Mouse (Mus musculus) kidney, adult 11 months (tissue): ENCODE measurements at regions not wholly inside any gene's neighbourhood (a gene's known extent, or its start where the extent isn't known, plus 50 kb on each side); places are given as distances from the start of the nearest gene placed in this dataset.

Source experiments
- DNase-seq: peaks from one replicate; pipeline ENCODE4 v3.0.0; 2022

DNA sequence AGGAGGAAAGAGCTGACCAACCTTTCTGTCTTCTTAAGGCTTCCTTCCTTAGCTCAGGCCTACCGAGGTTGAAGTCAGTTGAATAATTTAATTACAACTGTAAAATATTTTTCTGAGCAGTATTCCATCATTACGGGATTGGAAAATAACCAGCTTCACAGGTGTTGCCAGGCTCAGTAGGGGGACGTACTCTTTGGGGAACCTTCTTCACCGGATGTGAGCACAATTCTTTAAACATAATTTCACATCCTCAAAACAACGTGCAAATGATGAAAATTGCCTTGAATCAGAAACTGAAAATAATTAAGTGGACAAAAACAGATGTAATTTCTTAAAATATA, 515.9 kb downstream of the Tns3 start:
- no peak for DNase-seq

DNA sequence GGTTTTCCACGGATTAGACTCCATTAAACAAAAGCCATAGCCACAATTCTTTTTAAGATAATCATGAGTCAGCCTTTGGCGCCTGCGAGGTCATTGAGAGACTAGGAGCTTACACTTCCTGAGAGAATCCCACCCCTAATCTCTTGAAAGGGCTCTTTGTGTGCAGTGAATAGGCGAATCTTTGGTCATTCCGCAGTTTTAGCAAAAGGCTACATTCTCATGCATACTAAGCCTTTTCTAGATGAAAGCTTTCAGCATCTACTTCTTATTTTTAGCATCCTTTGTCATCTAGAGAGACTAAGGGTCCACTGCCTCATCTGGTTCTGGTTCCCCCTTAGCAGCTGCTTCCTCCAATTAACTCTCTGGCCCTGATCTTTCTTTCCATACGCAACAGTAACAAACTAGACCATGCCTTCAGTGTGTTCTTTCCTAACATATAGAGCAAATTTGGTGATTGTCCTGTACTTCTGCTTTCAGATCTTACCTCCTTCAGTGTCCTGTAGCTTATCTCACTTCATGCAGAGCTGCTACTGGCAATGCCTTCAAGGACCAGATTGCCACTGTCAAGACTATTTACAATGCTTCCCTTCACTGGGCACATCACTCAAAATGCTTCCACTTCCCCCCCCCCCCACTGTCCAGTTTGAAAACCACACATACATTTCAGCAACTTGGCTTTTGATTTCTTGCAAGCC, 516.4 kb downstream of the Tns3 start:
- no peak for DNase-seq

DNA sequence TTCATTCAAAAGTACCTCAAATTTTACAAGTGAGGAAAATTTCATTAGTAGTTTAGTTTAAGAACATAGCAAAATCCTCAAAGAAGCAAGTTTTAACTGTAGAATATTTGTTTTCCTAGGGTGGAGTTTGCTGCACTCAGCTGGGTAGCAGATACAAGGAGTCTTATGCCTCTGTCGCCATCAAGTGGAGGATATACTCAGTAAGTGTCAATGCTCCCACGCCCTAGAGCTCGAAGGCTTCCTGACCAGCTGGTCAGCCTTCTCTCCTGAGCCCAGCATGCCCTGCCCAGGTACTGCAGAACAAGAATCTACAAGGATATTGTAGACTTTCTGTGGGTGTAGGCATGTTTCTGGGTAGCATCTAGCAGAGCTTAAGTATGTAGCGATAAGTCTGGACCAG, 527.0 kb downstream of the Tns3 start:
- DNase-seq: peak; percentile 2

DNA sequence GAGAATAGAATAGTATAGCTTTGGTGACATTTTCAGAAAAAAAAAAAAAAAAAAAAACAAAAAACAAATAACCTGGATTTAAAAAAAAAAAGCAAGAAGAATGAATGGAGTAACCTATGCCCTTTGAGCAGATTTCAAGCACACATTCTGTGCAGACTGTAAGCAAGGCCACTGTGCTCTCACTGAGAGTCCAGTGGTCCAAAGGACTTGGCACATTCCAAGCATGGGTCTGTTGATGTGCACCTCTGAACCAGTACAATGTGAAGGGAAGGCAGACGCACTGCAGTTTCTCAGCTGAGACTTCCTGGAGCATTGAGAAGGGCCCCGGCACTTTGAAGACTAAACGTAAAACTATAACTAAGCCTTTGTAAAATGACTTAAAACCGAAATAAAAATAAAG, 527.7 kb downstream of the Tns3 start:
- peak; percentile 19 for DNase-seq

DNA sequence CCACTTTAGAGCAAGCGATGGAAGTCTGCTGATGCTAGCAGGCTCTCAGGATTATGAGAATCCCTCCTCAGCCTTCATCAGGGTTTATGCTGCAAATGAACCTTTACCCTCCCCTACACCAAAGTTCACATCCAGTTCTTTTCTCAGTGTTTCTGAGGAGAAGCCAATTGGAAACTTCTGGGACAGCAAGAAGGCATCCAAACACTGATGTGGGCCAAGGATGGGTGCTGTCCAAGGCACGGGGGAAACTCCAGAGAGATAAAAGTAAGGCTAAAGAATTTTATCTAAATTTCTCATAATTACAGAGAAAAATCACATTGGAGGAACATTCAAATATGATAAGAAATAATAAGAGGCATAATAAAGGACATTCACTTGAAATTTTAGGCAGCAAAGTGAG, 555.0 kb downstream of the Tns3 start:
- no peak for DNase-seq

DNA sequence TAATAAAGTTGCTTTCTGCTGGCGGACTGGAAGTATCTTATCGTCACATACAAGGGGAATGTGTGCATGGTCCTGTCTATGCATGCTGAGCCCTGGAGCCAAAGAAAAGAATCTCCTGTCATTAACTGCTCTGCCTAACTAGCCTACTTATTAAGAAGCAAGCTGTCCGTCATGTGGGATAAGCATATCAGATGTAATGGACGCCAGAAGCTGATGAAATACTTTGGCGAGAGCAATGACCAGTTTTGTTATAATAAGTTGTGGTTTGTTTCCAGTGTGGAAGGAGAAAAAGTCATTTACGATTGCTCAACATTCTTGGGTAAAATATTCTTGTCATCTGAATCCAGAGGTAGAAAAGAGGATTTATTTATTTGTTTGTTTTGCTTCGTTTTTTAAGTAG, 563.2 kb downstream of the Tns3 start:
- DNase-seq: no peak

DNA sequence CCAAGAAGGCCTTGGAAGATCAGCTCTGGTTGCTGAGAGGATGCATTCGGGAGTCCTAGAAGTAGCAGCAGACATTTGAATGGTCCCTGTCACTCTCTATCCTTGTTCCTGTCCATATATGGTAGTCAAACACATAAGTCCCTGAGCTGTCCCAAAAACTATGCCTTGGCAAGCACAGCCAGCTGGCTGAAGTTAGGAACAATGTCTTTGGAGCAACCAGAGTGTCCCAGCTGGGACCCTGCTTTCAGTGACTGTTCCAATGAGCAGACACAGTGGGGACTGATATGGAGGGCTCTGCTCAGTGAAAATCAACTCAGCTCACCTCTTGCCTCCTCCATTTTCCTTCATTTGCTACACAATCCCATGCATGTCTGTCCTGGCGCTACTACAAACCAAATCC, 580.0 kb downstream of the Tns3 start:
- DNase-seq: no peak

DNA sequence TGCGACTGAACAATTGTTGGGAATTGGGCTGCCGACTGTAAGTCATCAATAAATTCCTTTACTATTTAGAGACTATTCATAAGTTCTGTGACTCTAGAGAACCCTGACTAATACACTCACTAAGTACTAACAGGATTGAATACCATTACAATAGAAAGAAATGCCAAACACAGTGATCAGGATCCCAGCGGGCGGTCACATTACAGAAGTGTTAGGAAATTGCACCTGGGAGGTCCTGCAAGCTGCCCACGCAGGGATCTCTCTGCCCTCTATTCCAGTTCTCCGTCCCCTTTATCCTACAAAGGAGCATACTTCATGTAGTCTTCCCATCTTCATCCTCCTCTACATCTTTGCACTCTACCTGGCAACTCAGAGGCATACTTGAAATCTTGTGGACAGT, 581.5 kb downstream of the Tns3 start:
- no peak for DNase-seq

DNA sequence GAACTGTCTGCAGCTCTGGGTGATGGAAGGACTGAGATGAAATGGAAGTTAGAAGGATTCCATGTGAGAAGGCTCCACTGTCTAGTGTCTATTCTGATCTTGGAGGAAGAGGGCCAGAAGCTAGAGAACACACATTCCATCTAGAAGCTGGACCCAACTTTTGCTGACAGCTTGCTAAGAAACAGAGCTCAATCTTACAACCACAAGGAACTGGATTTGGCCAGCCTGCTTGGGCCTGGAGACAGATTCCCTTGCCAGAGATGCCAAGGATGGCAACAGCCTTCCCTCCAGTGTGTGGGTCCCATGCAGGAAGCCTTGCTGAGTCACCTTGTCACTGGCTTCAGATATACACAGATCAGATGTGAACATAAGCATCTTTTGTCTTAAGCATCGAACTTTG, 591.0 kb downstream of the Tns3 start:
- no peak for DNase-seq

DNA sequence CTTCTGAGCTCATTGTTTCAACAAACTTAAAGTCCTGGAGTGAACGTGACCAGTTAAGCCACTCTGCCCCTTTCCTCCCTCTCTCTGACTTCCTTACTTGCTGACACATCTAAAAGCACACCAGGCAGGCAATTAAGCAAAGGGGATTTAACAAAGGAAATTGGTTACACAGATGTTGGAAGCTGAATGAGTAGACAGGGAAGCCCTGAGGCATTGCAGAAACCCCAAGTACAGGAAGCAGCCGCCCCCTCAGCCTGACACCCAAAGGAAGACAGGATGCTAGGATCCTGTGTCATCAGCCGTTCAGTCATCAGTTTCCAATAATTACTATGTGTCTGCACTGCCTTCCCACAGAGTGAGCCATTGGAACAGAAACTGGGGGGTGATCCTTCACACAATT, 595.5 kb downstream of the Tns3 start:
- no peak for DNase-seq

DNA sequence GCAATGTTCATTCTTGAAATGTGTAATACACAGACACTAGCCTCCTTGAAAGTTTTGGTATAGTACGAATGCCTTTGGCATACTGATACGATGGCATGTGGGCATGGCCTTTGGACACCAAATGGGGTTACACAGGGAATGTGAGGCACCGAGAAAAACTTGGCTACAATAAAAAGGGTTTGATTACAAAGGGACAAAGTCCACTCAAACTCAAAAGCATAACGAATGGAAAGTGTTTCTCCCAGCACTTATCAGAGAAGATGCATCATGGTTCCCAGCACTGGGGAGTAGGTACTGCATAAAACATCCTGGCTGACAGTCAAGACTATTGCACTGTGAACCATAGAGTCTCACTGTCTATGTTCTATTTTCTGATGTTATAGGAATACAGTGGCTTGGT, 597.0 kb downstream of the Tns3 start:
- DNase-seq: no peak

DNA sequence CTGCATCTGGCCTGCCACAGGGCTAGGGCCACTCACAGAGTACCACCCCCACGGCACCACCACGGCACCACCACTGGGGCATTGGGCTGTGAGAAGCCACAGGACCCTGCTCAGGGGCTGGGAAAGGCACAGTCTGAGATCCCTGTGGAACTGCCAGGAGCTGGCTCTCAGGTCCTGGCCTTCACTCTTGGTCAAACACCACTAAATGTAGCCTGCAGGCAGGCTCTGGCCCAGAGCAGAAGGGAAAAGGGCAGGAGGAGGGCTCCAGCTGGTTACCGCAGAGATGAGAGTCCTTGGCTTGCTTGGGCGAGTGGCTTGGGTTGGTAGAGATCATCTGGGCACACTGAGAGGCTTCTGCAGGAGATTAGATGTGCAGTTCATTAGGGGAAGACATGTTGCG, 598.5 kb downstream of the Tns3 start:
- no peak for DNase-seq

DNA sequence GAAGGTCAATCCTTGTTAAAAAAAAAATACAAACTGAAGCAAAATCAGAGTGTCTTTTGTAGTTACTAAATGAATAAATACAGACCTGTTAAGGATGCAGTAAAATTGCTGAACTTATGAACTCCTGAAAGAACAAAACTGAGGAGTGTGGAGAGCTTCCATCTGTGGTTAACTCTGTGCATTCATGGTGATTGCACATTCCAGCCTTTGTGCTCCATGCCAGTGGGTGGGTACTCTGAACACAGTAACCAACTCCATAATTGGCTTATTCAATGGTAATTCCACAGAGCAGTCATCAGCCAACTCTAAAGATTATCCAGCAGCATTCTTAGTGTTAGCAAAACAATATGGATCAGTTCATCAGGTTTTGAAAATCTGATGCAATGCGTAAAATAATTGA, 599.2 kb downstream of the Tns3 start:
- no peak for DNase-seq

DNA sequence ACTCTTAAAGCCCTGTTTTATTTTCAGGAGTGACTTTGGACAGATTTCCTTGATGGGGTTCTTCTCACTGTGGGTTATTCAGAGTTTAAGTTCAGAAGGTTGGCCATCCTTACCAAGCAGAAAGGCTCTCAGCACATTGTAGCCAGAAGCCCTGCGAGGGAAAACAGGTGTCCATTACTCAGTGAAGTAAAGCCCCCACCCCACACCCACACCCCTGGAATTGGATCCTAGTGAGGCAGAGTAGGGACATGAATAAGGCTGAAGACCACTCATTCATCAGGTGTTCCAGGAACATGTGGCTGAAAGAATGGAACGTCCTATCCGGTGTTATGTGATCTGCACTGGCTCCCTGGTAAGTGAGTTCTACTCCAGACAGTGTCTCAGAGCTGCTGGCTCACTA, 602.3 kb downstream of the Tns3 start:
- DNase-seq: no peak

DNA sequence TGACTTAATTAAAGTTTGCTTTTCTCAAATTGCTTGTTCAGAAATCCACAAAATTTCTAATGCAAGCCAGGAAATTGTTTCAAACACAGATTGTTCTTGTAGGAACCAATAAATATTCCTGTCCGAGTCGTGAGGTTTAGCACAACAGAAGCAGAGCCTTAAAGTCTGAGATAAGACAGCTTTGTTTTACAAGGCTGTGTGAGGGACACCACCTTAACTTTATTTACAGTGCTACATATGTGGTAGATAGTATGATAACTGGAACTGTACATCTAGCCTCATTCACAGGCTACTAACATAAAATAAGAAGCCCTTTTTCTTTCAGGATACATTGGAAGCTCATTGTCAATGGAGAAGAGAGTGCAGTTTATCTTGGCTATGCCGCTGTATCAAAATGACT, 602.8 kb downstream of the Tns3 start:
- no peak for DNase-seq

DNA sequence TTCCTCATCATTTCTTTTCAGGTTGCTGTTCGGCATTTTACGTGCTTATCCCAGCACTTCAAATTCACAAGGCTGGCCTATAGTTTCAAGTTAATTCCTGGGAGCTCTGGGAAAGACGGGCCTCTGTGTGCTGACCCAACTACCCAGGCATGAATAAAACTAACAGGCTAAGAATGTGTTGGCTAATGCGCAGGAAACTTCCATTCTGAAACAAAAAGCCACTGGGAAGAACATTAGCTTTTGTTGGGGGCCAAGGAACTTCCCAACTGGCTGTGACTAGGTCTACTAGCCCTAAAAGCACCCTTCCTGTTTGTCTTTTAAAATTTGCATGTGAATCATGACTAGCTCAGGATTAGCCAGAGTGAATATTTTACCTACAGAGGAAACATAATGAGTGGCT, 612.8 kb downstream of the Tns3 start:
- DNase-seq: no peak

DNA sequence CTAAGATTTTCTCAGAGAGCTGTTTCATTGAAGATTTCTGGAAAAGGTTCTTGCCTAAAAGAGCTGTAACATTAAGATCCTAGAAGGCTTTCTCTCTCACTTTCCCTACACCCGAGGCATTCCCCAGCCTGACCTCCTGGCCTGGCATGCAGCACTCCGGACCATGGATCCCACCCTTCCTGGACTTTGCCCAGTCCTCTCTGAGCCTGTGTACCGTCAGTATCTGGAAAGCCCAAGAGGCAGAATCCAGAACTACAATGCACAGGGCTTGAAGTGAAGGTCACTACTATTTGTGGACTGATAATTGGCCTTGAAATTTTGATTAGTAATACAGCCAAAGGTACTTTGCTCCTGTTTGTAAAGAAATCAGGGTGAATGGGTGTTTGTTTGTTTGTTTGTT, 619.2 kb downstream of the Tns3 start:
- DNase-seq: peak; percentile 9

DNA sequence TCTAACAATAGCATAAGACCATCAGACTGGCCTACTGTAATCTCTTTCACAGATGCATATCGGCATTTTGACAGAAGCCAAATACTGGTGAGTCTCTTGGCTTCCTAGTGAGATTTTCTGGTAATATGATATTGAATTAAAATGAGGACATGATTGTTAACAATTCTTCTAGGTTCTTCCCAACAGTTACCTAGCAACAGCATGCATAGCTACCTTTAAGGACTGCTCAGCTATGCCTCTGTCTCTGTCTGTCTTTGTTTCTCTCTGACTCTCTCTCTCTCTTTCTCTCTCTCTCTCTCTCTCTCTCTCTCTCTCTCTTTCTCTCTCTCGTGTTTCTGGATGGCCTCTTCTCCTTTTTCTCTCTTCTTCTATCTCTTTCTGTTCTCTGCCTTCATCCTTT, 634.2 kb downstream of the Tns3 start:
- DNase-seq: no peak

DNA sequence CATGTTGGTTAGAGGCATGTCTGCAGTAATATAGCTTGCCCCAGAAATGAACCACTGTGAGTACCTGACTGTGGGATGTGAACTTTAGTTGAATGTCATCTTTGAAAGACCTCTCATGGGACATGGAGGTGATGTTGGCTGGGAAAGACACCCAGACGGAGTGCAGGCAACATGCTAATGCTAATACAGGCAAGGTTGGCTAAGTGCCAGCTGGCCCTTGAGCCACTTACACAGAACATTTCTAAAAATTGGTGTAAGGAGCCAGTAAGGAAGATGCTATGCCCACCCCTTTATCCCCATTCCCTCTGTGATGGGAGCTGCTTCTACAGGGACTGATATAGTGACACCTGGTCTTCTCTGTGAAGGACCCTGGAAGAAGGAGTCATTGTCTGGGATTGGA, 656.5 kb downstream of the Tns3 start:
- DNase-seq: no peak

DNA sequence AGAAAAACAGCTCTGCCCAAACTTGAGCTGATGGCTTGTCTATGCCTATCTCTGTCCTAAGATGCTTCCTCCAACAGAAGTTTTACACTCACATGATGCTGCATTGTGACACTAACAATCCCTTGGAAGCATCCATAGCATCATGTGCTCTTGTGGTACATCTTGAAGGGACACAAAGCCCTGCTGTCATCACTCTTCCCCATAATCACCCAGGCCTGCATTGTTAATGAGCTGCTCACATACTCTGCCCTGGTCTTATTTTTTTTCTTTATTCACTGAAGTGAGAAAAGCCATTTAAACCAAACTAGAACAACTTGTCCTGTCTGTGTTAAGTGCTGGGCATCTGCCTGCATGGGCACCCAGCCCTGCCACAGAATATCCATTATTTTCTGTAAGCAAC, 683.3 kb downstream of the Tns3 start:
- no peak for DNase-seq

DNA sequence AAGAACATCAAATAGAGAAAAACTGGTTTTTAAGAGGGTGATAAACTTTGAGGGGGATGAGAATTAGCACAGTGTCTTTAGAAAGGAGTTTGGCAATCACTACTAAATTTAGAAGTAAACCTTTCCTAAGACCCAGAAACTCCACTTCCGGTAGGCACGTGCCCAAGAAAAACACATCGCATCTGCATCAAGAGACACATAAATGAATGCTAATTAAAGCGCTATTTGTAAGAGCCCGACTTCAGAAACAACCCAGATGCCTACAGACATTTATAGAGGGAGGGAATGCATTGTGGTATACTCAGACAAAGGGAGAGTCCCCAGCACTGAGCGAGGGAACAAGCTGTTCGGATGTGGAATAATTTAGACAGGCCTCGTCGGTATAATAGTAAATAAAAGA, 688.5 kb downstream of the Tns3 start:
- no peak for DNase-seq

DNA sequence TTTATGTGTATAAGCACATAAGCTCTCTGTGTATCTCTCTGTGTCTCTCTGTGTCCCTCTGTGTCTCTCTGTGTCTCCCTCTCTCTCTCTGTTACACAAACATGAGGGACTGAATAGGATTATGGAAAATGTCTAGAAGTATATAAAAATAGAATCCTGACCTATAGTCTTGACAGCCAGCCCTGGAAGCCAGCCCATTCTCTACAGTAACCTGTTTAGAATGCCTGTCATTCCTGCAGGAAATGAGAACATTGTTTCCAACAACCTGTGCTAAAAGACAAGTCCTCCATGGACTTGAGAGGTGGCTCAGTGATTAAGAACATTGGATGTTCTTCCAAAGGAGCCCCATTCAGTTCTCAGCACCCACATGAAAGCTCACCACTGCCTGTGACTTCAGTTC, 714.4 kb downstream of the Tns3 start:
- no peak for DNase-seq

DNA sequence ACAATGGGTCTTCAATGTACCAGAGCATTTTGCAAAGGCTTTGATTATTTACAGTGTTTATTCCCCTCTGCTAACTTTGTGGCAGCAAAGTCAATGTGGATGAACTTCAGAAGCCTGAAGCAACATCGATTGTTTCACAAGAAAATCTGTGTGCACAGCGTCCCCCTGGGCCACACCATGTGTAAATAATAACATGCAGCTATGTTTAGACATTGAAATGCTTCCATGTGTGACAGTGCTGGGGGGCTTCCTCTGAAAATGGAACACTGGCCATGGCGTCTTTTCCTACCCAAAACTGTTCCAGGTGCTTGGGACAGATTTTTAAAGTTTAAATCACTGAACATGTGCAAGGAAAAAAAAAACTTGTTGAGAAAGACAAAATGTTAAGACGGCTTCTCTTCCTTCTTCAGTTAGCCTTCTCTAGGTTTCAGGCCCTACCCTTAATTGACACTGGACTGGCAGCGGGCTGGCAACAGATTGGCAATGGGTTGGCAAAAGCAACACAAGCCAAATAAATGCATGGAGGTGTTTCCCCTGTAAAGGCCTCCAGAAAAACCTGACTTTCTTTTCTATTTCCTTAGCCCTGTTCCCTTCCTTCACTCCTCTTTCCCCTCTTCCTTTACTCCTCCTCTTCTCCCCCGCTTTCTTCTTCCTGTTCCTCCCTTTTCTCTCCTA, 715.0 kb downstream of the Tns3 start:
- DNase-seq: no peak

DNA sequence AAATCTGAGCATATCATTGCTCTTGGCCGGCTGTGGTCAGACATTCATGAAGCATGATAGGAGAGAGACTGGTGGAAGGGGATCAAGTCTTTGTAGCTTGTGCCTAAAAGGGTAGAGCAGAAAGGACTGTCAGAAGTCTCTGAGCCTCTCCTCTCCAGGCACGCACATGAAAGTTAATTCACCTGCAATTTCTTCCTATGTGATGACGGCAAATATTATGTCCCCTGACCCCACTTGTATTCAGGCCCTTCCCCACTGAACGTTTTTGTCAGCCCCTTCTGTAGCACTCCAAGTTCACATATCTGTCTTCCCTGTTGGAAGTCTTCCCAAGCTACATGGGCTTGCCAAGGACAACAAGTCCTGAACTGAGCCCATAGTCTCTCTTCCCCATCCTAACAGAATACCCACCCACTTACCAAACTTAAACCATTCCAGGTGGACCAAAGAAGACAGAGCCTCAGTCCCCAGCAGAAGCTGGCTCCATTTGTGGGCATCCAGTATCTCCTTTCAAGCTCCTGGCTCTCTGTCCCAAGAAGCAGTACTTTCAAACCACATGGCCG, 719.3 kb downstream of the Tns3 start:
- DNase-seq: no peak

DNA sequence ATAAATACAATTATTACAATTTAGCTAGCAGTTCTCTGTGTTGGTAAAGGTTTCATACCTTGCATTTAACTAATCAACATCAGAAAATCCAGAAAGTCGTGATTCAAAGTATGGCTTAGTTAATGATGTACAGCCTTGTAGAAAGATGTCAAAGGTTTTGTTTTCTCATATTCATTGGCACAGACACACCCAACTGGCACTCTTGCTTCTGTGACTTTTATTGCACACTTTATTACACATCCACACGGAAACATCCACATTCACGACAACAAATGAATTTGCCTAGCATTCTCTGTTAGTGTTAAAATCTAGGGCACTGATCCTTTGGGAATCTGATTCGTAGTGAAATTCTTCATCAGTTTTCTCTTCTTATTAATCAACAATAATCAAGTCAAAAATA, 720.0 kb downstream of the Tns3 start:
- DNase-seq: no peak
